Mouse (Mus musculus): ENCODE results near the gene Nrp2.

Gene Nrp2

DNA sequence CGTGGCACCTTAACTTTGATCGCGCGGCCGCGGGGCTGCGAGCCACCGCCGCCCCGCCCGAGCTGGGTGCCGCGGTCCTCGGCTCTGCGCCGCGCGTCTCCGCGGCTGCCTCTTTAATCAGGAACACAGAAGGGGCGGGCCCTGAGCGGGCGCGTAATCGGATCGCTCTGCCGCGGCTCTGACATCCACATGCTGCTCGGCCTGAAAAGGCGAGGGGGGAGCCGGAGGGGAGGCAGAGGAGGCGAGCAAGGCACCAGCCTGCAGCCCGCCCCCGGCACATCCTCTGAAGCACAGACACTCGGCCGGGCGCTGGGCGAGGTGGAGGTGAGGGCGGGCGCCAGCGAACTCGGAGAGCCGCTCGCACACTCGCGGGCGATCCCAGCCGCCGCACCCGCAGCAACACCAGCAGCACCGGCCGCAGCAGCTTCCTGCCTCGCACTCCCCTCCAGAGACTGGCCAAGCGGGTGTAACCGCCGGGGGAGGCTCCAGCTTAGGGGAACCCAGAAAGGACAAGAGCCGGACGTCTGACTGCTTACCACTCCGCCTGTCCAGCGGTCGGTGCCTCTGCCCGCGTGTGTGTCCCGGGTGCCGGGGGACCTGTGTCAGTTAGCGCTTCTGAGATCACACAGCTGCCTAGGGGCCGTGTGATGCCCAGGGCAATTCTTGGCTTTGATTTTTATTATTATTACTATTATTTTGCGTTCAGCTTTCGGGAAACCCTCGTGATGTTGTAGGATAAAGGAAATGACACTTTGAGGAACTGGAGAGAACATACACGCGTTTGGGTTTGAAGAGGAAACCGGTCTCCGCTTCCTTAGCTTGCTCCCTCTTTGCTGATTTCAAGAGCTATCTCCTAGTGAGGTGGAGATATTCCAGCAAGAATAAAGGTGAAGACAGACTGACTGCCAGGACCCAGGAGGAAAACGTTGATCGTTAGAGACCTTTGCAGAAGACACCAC, at the start of gene Nrp2:
Nrp2 (plus strand) TSS at position 128 of the 959 bp plus-strand sequence.
- peak; percentile 87 for DNase-seq

DNA sequence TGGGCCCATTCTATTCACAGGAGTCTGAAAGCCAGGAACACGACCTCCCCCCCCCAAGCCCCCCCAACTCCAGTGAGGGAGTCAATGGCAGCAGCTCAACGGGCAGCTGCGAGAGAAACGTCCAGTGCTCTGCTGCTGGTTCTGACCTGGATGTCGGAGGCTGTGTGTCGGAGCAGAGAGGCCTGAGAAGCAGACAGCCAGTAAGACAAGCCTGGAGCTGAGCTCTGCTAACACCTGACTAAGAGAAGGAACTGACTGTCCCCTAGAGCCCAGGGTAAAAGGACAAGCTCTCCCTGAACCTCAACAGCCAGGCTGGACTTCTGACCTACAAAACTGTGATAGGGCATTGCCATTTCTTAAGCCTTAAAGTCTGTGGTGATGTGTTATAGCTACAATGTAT, 48.6 kb upstream of the Nrp2 start:
- no peak for DNase-seq

DNA sequence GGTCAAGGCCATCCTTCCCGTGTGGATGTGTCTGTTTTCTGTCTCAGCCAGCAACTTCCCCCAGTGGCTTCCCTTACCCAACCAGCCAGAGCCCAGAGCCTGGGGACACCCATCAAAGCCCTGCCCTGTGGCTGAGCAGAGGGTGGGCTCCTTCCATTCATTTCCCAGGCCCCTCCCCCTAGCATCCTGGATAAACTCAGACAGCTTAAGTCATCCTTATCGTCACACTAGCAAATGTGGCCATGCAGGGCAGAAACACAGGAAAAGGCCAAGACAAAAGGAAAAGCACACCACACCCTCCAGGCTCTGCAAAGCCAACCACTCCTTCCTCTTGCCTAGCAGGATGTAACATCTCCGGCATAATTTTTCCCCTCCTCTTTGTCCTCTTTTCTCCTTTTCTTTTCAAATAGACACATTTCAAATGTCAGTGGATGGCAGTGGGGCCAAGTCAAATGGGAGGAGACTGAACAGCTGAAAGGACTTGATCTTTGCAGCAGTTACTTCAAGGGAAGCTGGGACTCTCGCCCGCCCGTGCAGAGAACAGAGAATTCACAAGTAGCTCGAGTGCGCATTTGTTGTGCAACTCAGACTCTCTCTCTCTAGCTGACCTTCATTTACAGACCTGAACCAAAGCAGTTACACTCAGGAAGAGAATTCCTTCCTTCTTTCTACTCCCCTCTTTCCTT, 38.0 kb upstream of the Nrp2 start:
- DNase-seq: no peak

DNA sequence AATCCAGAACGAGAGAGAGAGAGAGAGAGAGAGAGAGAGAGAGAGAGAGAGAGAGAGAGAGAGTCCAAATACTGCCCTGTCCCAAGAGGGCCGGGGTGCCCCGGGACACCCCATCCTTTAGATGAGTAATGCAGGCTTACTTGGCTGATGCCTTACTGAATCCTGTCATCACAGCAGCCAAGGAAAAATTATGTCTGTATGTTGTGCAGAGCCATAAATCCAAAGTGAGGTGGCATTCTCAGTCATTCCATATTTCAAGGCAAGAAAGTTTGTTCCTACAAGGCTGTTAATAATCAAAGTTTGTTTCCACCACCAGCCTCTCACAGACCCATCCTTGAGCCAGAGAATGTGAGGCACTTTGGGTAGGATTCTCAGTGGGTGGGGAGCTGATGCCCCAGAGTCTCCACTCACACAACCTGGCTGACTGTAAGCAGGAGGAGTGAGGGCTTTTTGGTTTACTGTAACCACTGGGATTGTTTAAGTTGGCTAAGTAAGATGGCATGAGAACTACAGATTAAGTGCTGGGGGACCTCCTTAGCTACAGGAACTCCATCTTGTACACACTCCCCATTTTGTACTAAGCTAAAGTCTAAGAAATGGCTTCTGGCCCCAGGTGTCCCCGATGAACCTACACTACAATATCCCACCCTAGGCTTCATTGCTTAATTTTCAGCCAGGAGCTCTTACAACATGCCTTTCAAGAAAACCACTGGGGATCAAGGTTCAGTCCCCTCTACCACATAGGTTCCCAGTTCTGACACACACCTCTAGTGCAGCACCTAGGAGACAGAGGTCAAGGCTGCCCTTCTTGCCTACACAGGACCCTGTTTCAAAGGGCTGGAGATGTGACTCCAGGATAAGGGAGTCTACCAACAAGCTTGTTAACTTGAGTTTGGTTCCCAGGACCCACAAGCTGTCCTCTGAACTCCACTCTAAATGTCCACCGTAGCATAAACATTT, 37.0 kb upstream of the Nrp2 start:
- no peak for DNase-seq

DNA sequence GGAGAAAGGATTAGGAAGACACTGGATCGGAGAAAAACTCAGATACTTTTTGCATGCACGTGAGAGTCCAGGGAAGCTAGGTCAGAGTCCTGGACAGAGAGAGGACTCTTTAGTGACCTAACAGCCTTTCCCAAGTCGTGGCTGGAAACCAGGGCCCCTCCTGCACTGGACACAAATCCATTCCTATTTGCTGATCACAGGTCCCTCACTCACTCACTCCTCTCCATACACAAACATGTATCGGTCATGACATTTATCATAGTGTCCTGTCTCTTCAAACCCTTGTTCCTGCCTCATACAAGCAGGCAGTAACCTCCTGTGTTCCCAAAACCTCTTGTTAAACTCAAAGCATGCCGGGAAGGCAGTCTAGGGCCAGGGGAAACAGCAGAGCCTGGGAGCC, 36.3 kb upstream of the Nrp2 start:
- DNase-seq: no peak

DNA sequence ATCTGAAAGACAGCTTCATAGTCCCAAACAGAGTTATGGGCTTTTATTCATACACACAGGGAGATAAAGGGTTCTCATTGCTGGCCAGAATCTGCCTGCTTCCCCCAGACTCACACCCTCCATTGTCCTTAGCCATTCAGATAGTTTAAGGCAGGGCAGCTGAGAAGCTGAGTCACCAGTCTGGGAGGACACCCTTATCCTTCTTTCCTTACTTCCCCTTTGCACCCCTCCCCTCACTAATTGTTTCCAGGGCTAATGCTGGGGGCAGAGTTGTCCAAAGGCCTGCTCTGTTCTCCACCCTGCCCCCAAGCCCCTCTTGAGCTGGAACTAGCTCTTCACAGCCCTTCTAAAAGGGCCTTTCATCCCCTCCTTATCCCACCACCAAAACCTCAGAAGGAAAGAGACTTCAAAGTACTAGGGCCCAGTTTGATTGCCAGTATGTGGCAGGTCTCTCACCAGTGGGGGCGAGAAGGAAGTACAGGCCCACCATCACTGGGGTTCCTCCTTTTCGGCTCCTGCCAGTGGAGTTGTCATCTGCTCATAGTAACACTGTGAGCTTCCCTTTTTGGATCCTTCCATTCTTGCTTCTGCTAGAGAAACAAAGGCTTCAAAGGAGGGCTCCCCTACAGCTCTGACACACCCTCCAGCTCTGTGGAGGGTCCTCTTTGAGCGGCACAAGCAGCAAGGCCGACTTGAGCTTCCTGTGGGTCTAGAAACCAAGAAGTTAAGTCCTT, 24.3 kb upstream of the Nrp2 start:
- no peak for DNase-seq

DNA sequence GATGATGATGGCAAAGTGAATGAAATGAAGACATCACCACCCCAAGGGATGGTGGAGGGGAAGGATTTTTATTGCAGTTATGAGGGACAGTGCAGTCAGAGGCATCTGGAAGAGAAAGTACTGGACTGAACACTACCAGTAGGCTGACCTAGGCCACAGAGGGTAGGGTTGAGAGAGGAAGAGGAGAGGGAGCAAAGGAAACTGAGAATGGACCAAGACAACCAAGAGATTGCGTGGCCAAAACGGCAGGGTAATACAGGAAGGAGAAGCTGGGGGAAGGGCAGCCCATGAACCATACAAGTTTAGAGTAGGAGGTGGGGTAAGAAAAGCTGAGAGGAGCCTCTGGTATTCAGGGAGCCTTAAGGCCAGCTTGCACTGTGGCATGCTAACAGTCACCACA, 23.6 kb upstream of the Nrp2 start:
- DNase-seq: no peak

DNA sequence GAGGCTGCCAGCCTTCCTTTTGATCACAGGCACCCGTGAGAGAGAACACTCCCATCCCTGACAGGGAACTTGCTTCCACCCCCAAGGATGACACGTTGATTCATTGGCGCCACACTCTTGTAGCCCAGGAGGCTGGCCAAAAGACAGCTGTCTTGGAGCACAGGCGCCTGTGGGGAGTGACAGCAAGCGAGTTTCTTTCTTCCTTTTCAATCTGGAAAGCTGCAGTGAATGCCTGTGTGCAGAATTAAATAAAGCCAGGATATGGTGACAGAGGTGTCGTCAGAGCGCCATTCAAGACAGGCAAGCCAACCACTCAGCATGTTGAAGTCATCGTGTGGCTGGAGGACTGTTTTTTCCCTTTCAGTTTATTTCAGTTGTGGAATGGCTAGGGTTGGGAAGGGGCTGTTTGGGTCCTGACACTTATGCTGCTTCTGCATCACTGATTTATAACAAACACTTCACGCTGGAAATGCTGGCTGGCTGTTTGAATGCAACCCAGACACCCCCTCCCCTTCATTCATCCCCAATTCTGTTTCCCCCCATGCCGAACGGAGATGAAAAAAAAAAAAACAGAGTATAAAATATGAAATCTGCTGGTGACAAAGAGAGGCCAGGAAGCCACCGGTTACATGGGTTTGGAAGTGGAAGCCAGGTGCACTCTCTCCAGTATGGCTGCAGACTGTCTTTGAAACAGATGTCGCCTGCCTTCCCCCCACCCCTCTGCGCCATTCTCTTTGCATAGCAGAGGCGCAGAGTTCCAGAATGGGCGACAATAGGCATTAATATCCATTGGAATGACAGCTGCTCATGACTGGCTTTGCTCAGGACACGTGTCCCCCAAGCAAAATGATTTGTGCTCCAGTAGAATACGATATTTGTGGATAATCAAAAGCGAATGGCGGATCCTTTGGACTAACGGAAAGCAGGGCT, 20.4 kb upstream of the Nrp2 start:
- DNase-seq: peak; percentile 26

DNA sequence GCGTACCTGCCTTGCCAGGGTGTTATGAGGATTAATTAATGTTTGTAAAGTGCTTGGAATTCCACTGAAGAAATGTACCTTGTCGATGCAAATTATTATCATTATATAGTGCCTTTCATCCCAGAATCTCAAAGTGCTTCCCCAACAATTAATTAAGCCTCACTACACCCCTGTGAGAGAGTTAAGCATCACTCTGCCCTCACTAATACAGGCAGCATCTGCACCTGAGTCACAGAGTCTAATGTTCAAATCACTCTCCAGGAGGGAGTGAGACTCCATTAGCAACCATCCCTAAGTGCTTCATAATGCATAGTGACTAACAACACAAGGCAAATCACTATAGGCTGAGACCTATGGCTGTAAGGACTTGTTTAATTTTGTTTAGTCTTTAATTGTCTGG, 19.6 kb upstream of the Nrp2 start:
- no peak for DNase-seq

DNA sequence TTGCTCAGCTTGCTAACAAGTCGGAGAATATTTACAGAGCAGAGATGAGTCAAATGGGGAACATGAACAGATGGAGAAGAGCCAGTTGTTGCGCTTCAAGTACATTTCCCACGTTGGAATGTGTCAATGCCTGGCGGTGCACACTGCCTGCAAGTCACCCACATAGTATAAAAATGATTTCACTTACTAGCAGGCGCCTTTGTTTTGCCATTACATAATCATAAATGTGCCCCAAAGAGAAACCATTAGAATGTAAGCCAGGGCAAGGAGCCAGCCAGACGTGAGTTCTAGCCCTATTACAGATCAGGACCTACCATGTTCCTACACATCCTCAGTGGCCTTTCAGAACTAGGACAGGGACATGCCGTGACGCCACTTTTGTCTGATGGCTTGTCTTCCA, 15.6 kb upstream of the Nrp2 start:
- peak; percentile 84 for DNase-seq

DNA sequence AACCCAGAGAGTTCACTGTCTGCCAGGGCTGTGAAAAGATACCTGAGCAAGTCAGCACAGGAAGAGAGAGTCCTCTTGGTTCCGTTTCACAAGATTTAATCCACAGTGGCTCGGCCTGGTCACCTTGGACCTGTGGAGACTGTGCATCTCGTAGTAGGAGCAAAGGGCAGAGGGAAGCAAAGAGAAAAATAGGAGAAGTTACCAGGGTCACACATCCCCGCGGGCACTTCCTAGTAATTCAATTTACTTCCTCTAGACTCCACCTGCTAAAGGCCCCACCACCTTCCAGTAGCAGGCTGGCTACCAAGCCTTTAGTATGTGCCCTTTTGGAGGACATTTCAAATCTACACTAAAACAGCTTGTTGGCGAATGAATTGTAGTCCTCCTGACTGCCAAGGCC, 11.9 kb upstream of the Nrp2 start:
- no peak for DNase-seq

DNA sequence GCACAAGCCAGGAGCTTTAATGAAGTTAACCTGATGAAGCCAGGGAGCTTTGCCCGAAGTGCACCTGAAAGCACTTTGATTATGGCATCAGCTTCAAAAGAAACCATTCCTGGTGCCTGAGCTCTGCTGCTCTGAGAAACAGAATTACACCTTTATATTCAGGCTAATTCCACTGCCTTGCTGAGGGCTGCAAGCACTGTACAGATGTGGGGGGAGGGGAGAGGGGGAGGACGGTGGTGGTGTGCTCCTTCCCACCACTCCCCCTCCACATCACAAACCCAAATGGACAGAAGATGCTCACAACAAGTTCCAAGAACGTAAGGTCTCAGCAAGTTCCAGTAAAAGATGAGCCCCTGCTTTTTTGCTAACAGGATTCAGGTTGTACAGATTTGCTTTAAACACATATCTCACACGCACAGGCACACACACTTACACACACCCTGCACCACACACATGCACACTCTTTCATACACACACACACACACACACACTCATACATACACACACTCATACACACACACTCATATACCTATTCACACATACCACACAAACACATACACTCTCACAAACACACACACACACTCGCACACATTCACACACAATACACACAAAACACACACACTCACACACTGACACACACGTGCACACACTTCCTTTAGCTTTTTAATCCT, 6.6 kb upstream of the Nrp2 start:
- DNase-seq: no peak

DNA sequence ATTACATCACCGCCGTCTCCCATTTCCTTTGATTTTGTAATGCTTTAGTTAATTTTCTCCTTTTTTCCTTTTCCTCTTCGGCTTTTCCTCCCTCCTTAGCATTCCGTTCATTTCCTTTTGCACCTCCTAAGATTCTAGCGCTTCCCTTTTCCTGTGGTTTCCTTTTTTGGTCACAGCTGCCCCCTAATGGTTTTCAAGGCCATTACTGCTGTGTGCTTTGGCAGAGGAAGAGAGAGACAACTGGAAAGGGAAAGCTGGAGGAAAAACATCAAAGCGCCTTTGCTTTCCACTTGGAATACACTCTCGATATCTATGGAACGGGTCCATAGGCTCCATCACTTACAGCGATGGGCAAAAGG, 6.1 kb upstream of the Nrp2 start:
- DNase-seq: no peak

DNA sequence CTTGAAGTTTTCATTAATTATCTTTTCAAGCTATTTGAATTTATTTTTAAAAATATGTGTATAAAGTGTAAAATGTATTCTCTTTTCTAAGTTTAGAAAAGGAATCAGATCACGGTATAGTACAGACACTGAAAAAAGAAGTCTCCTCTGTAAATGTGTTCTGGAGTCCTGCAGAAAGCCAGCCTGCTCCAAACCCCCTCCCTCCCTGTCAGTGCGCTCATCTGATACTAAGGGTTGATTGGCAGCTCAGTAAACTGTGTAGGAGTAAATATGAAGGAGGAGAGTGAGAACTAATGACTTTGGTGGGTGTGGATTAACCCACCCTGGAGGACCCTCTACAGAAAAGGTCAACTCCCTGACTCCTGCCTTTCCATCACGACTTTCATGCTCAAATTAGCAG, 5.7 kb upstream of the Nrp2 start:
- DNase-seq: no peak

DNA sequence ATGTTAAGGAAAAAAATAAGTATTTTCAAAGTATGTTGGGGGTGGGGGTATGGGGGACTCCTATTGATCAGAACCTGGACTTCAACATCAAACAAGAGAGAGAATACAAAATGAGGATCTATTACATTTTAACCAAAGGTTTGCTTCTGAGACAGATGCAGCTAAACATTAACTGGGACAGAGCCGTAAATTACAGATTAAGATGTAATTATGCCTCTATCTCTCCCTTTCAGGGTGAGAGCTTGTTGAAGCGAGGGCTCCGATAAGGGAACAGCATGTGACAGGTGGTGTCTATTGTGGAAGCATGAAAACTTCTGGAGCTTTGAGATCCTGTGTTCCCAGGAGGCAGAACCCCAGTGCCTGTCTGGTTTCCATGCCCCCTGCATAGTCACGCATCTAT, 3.3 kb upstream of the Nrp2 start:
- DNase-seq: no peak

DNA sequence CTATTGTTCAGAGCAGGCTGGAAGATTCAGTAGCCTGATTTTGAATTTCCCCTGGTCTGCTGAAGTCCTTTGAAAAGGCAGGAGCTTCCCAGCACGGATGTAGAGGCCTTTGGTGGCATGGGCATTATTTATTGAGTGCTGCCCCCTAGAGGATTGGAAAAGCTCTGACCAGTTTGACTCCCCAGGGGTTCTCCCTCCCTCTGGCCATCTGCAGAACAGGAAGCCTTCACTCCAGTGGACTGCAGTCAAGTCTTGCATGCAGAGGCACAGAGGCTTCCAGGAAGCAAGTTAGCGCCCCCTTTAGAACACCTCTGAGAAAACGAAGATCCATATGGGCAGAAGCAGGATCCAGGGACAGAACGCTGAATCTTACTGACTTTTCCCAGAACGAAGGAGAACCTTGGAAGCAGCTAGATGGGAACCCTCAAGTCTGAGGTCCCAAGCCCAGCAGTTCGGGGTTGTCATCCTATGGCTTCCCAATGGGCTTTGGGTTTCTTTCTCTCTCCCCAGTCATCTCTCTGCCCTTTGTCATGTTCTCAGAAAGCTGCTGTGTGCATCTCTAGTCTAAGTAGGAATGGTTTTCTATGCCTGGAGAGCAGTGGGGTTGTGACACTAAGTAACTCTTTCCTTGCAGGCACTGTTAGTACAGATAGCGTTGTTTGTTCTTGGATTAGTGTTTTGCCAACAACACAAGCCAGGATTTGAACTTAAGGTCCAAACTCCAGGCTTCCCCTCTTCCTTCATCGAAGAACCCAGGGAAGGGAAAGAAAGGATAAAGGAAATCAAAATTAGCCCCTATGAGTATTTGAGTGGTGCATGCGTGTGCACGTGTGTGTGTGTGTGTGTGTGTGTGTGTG, 1.8 kb upstream of the Nrp2 start:
- peak; percentile 79 for DNase-seq

DNA sequence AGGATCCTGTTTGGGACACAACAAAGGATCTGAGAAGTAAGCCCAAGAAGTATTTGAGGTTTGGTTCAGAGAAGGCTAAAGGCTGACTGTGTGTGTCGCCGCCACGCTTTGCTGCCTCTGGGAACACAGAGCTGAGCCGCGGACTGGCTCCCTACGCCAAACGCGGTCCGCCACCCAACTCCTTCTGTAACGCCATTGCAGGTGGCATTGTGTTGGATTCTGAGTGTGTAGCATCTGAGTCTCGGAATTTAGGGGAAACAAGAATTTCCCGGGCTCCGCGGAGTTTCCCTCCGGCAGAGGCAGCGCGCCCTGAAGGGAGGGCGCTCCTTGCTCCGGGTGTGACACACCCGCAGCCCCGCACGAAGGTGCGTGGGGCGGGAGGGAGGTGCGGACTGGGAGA, 342 bp upstream of the Nrp2 start:
- no peak for DNase-seq

DNA sequence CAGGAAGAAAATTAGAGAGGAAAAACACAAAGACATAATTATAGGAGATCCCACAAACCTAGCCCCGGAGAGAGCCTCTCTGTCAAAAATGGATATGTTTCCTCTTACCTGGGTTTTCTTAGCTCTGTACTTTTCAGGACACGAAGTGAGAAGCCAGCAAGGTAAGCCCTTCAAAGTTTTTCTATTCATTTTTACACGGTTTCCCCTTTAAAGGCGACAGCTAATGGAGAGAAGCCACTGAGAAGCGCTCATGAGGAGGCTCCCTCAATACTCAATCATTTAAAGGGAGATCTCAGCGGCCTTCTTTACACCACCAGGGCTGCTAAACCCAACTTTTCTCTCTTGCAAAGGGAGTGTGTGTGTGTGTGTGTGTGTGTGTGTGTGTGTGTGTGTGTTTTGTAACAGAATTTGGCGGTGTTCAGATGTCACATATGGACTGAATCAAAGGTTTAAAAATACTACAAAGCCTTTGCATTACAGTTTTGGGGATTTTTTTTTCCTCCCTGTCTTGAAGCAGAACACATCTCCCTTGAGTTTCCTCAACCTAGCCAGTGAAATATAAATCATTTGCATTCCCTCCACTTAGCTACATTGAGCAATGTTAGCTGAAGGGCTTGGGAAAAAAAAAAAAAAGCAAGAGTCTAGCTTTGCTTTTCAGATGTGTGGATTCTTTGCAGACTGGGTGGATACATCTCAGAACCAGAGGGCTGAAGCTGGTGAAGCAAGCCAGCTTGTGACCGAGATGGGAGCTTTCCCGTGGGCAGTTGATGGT, 1.2 kb downstream of the Nrp2 start:
- DNase-seq: no peak

Measured in right cerebral cortex, adult 18-20 months (tissue).